Mouse (Mus musculus): ENCODE measurements around the gene C1qtnf1.

C1qtnf1 gene

DNA sequence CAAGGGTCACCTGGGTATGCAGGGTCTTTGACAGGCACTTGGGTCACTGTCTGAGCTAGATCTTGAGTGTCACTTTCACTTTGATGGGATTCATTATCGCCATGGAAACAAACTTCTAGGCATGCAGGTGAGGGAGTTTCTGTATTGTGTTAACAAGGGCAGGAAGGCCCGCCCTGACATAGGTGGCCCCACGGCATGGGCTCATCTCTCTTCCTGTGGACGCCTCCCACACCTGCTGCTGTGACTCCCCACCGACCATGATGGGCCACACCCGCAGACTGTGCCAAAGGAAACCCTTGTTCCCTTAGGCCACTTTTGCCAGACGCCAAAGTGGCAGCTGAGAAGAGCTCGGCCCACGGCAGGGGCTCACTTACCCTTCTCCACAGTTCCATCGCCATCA lies 17.5 kb upstream of the C1qtnf1 start:
- DNase-seq (ENCODE audit: low spot score), result no peak

DNA sequence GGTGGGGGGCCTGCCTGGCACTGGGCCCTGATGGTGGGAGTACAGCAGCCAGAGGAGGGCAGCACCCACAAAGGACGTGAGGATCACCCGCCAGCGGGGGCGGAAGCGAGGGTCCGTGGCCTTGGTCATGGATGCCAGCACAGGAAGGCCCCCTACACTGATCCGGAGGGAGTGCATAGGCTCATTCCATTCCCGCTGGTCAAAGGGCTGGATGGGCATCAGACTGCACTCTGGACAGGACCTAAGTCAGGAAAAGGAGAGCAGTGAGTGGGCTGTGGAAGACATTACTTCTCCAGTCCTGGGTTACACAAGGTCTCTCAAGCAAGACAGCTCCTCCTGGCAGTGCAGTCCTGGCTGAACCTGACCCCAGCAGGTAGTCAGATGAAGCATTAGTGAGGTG lies 16.7 kb upstream of the C1qtnf1 start:
- DNase-seq (ENCODE audit: low spot score), result no peak

DNA sequence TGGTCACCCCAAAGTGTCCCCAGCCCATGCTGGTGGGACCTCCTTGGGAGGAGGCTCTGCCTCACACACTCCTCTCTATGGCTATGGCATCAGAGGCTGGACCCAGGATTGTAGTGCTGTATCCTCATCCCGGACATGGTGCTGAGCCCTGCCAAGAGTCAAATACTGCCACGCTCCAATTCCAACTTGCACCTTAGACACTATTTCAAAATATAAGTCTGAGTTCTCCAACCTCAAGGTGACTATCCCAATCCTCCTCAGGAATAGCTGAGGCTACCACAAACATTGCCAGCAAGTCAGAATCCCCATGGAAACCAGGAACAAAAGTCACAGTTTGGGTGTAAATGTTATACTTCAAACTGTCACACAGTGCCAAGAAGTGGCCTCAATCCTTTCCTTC lies 15.4 kb upstream of the C1qtnf1 start:
- DNase-seq (ENCODE audit: low spot score), result no peak

DNA sequence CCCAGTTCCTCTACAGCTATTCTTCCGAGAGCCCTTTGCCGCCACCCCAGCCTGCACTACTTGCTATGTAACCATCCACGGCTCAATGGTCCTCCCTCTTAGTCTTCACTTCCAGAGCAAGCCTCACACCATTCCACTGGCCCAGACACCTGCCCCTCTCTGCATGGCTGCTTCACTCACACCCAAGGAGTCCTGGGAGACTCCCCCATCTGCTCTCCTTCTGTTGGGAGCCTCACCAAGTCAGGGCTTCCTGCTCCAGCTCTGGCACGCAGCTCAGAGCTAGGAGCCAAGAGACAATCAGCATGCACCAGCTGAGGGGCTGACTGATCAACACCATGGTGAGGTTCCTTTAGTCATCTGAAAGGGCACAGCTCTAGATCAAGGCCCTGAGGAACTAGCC lies 14.9 kb upstream of the C1qtnf1 start:
- DNase-seq (ENCODE audit: low spot score), result no peak

DNA sequence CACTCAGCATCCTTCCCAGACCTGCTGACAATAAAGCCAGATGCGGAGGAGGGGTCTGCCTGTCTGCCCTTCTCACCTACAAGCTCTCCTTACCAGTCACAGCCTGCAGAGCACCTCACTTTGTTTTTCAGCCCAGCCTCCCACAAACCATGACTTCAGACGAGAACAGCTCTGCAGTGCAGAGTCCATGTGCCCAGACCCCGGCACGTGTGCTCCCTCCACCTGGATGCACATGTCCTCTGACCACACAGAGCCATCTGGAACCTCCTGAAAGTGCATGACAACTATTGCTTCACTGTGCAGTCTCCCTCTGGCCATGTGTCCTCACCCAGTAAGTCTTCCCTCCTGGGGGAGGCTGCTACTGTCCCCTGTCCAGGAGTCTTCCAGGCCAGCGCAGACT lies 13.7 kb upstream of the C1qtnf1 start:
- DNase-seq (ENCODE audit: low spot score), result no peak

DNA sequence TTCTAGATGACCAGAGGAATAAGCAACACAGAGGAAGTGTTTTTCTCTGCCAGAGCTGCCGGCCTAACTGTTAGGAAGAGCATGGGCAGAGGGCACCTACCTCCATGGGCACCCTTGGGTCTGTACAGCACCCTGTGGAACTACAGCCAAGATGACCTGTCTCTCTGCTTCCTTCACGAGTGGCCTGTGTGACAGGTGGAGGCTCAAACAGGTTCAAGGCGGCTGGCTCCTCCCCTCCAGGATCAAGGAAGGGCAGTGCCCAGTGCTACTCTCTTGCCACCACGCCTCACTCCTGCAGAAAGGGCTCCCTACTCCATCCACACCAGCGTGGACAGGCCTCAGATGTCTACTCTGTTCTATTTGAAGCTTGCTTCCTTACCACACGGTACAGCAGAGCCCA lies 12.4 kb upstream of the C1qtnf1 start:
- no peak for DNase-seq (ENCODE audit: low spot score)

DNA sequence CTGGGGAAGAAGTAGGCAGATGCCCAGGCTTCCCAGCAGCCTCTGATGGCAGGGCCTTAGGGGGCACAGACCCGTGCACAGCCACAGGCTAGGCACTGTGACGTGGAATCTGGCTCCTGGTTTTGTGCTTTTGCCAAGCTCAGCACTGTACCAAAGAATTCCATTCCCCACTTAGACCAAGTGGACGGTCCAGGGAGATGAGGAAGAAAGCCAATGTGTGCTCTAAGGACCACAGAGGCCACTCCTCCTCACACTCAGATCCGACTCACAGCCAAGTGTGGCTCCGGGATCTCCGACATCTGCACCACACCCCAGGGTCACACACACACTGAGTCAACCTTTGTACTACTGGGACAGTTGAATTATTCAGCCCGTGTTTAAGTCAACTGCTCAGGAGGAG lies 12.0 kb upstream of the C1qtnf1 start:
- no peak for DNase-seq (ENCODE audit: low spot score)

DNA sequence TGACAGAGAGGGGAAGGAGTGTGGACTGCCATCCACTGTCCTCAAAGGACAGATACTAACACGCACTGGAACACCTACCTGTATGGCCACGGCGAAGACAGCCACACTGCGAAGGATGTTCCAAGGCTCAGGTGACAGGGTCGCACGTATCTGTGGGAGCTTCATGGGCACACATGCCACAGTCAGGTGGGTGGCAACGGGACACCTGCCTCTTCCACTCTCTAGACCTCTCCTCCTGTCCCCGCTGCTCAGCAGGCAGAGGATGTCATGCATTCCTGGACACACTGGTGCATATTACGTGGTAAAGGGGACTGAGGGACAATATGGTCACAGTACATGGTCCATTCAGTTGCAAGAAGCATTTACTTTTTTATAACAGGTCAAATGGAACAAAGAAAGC lies 10.5 kb upstream of the C1qtnf1 start:
- no peak for DNase-seq (ENCODE audit: low spot score)

DNA sequence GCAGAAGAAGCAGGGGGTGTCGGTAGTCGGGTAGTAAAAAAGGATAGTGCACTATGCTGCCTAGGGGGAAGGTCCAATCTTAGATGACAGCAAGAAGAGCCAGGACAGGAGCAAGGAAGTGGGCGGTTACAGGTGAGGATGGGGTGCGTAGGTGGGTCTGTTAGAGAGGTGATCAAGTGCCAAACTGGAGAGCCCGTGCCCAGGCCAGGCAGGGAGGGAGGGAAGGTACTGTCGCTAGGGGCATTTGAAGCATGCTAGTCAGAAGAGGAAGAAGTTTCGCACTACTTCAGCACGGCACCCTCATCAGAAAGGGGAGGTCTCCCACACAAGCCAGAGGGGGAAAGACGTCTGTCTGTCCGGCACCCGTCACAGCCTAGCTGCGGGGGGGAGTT lies 9.6 kb upstream of the C1qtnf1 start:
- no peak for DNase-seq (ENCODE audit: low spot score)

DNA sequence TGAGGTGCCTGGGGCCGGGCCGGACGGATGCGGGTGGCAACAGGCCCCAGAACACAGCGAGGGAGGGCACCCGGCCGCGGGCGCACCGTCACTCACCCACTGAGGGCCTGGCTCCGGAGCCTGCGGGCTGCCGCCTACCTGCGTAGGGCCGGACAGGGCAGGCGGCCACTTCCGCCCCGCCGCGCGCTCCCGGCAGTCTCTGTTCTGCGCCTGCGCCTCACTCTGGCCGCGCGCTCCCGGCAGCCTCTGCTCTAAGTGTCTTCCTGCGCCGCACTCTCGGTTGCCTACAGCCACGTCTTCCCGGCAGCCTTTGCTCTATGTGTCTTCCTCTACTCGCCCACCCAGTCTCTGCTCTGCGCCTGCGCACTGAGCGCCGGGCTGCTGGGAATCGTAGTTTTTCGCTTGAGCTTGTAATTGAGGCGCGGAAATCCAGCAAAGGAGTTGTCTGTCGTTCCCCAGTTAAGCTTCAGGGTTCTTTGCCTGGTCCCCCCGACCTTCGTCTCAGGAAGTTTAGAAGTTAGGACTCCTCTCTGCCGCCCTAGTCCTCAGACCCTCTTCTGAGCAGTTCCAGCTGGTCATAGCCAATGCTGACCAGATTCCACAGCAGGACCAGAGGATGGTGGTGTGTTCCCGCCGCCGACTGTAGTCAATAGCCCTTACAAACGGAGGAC lies 9.0 kb upstream of the C1qtnf1 start, which contains the start of gene Cant1:
Cant1 (minus strand) TSS at position 253 of the 671 bp plus-strand sequence.
- DNase-seq (ENCODE audit: low spot score), result peak; percentile 98

DNA sequence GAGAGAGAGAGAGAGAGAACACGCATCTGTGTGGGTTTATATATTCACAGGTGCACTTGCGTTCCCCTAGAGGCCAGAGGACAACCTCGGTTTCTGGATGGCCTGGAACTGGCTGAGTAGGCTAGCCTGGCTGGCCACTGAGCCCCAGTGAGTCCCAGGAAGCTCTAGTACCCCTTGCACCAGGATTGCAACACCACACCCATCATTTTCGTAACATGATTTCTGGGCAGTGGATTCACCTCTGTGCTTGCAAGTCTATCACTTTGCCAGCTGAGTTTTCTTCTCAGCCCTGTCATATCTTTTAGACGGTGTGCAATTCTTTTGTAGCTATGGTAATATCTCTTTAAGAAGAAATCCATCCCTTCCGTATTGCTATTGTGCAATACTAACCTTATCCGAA lies 7.7 kb upstream of the C1qtnf1 start:
- DNase-seq (ENCODE audit: low spot score), result no peak

DNA sequence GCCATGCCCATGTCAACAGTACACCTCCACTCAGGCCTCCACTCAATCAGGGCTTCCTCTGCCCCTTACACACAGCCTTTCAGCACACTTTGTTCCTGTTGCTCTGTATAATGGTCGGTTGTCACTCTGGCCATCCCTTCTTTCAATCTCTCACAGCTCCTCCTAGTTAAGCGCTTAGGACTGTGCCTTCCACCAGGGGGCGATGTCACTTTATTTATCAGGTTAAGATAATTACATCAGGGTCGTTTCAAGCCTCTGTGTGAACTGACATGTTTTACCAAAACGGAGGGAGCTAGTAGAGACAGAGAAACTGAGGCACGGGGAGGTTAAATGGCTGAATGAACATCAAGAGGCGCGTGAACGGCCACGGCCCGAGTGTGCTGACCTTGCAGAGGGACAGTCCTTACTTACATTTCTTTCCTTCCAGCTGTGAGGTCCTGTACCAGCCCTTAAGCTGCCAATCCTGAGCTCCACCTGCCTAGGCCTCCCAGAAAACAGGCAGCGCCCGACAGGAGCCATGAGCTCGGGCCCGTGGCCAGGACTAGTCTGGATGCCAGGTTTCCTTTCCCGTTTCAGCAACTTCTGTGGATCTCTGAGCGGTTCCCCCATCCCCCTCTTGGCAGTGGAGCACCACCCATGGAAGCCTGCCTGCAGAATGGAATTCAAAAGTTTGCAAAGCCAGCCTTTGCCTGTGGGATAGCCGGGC lies 4.6 kb upstream of the C1qtnf1 start:
- DNase-seq (ENCODE audit: low spot score), result peak; percentile 69

DNA sequence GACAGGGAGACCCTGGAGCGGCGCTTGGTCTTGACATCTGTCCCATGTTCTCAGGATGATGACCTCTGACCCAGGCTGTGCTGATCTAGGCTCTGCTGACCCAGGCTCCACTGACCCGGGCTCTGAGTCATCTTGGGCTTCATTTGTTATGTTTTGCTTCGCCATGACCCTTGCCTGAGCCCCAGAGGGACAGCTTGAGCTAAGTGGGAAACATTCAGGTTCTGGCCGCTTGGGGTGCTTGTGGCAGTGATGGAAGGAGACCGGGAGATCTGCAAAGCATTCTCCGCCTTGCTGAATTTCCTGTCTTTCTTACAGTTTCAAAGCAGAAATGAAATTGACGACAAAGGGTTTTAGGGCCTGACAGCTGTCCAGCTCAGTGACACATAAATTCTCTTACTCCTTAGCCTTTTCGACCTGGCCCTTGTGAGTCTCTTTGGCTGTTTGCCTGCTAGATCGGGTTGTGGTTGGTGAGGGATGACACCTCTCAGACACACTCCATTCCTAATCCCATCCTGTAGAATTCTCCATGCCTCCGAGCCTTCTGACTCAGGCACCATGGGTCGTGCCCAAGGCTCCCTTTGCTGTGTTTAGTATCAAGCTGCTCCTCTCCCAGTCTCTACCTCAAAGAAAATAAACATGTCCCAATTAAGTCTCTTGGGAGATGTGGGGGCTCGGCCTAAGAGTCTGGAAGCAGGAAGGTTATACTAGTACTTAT lies 3.2 kb upstream of the C1qtnf1 start:
- DNase-seq (ENCODE audit: low spot score), result no peak

DNA sequence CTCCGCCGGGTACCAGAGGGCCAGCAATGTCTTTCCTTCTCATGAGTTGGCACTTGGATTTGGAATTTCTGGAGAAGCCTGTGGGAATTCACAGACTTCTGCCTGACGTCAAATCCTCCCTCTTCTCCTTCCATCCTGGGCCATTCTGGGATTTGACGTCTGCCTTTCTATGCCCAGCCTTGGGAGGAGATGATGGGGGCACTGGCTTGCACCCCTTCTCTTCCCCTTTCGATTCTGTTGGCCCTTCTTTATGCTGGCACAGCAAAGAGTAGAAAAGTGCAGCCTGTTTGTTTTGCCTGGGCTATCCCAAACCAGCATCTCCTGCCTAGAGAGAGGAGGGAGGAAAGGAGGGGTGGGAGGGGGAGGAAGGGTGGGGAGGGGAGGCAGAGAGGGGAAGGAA lies 1.2 kb upstream of the C1qtnf1 start:
- DNase-seq (ENCODE audit: low spot score), result no peak

DNA sequence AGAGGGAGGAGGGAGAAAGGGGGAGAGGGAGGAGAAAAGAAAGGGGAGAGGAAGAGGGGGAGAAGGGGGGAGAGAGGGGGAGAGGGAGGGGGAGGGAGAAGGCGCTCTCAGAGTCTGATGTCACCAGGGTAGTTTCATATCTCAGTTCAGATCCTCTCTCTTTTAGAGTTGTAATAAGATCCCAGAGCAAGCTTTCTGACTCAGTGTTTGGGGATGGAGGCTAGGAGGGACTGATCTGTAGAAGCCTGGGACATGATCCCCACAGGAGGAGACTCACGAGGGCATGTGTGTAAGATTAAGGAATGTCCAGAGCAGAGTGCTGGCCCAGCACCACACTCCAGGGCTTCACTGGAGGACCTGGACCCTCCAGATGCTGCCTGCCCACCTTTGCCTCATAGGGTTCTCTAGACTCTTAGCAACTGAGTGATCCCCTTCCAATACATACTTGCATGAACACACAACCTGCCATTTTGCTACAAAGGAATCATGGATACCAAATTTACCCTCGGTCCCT lies 680 bp upstream of the C1qtnf1 start:
- DNase-seq (ENCODE audit: low spot score), result no peak

DNA sequence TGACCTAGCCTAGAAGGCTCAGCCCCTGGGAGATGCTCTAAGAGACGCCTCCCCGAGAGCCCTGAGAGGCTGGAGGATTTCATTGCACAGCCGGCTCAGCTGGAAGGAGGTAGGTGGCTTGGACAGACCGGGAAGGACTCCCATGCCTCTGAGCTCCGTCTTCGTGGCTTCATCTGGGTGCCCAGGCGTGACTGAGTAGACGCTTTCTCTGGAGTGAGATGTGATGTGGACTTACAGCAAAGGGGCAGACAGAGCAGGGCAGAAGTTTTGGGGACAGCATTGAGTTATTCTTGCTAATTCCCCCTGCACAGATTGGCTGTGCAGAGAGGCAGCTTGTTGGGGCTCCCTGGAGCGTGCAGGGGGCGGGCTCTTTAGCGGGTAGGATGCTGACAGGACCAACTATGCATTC lies 461 bp downstream of the C1qtnf1 start:
- no peak for DNase-seq (ENCODE audit: low spot score)

DNA sequence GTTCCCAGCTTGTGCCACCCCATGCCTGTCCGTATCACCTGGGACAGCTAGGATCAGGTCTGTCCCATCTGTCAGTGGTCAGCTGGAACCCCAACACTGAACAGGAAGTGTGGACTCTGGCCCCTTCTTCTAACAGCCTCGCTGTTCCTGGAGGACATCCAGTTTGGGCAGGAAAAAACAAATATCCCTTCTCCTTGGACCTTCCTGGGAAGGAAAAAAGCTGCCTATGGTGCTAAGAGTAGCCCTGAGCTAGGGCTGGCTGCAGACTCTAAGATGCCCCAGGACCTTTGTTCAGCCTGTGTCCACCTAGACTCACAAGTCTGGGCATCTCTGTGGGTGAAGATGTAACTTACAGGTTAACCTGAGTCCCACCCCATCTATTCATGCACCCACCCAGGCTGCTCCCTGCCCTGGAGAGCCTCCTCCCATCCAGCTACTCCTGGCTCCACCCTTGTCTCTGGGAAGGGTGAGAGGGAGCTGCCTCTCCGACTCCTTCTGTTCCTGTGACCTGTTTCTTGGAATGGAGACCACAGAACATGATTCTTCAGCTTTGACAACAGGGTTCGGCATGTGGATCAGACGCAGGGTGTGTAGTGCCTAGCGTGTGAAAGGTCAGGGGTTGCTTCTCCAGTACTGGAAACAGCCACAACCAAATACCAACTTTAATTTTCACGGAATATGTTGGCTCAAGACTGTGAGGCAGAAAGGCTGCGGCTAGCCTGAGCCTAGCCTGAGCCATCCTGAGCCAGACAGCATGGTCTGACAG lies 1.1 kb downstream of the C1qtnf1 start:
- DNase-seq (ENCODE audit: low spot score), result no peak

DNA sequence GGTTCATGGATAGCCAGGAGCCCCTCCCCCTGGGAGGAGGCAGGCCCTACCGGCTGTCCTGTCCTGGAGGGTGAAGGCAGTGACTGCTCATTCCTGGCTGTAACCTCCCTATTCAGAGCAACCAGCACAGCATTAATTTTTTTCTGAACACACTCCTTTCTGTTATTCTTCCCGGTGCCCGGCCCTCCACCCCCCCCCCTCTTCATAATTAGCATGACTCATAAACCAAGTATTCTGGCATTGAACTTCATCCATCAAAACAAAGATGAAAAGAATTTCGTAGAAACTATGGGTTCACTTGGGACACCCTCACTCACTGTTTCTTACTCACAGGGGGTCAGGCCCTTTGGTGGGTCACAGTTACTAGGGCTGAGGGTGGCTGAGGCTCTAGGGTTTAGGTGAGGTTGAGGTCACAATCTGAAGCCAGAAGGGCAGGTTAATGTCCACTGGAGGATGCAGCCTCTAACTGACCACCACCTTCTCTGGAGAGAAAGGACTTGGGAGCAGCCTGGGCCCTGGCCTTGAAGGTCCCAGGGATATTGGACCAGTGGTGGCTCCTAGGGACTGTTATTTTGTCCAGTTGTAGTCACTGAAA lies 2.4 kb downstream of the C1qtnf1 start:
- DNase-seq (ENCODE audit: low spot score), result no peak

DNA sequence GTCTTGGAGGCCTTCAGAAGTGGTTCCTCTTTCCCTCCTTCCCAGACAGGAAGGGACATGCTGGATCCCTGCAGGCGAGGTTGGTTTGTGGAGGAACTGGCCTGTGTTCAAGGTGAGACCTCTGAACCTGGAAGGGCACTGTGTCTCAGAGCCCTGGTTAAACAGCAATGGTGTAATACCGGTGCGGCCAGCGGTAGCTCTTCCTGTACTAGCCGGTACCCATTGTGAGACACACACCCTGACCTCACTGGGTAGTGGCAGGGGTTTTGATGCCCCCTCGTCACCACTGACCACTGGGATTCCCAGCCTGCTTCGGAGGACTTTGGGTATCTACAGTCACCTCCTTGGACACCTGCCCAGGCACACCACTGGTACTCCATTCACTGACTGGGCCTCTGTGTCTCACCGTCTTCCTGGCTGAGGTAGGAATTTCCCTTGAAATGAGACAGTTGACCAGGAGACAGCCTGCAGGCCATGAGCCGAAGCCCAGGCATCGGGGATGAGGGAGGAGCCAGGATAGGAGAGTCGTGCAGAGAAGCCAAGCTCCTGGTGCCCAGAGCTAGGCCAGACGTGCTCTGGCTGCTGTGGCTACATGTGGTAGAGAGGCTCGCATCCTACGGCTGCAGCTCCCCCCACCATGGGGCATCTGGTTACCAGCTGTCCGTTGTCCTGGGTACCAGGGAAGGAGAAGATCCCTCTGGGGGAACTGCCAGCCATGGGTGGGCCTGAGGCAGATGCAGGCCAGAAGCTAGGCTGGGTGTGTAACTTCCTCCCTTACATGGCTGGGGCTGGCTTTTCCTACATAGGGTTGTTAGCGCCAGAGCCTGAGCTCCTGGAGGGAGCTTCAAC lies 3.3 kb downstream of the C1qtnf1 start:
- DNase-seq (ENCODE audit: low spot score), result no peak

DNA sequence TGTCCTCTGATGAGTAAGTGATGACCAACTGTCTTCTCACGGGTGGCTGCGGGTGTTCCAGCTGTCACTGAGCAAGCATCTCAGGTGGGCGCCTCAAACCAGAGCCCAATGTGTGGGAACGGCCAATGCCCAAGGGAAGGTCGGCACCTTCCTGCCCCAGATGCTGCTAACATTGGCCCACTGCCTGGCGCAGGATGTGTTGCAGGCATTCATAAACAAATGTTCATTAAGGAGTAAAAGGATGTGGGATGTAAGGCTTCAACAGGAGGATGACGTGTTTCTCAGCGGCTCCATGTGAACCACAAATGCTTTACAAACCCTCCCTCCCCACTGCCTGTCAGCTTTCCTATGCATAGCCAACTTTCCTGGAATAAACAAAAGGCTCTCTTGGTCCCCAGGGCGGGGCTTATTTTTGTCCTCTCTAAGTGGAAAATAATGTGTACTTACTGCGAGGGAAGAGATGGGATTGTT lies 5.4 kb downstream of the C1qtnf1 start:
- no peak for DNase-seq (ENCODE audit: low spot score)

DNA sequence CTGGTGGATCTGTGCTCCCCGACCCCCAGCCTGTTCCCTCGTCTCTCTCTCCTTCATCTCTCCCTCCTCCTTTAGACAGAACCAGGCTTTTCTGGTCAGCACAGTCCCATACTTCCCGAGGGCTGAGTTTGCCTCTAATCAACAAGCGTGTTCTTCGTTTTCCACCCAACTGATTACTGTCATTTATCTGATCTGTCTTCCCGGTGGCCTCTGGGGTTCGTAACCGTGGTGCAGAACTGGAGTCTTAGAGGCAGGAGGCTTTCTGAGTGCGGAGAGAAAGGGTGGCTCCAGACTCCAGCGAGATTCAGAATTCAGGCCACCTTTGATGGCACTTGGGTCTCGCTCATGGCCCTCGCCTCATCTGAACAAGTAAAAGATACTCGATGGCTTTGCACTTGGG lies 6.1 kb downstream of the C1qtnf1 start:
- DNase-seq (ENCODE audit: low spot score), result no peak
